Mouse (Mus musculus): Measurements from ENCODE around the gene Numa1. TPM values are rescaled to one million over a fixed set of nuclear protein-coding genes. Genes with fewer than 3 reads are reported as not detected.

The Numa1 gene
- polyA plus RNA-seq, 1 experiment from 2014 or later: 119 TPM

Other genes with a start within 250 kb of the Numa1 start
- 0.58 TPM in 1 of 2 replicates, not detected in the other for gene Phox2a, start 115.8 kb upstream of the Numa1 start, polyA plus RNA-seq (2016; fragmentation: Nextera tagmentation; extraction: Ambion mirVana)
- gene Inppl1, start 95.9 kb upstream of the Numa1 start, polyA plus RNA-seq (2016; fragmentation: Nextera tagmentation; extraction: Ambion mirVana): 55.2 and 69.7 TPM in 2 replicates
- 0.92 TPM in 1 of 2 replicates, not detected in the other for gene Folr2, start 76.9 kb upstream of the Numa1 start, polyA plus RNA-seq (2016; fragmentation: Nextera tagmentation; extraction: Ambion mirVana)
- gene Anapc15, start 70.4 kb upstream of the Numa1 start, polyA plus RNA-seq (2016; fragmentation: Nextera tagmentation; extraction: Ambion mirVana): 75.5 and 76.6 TPM in 2 replicates
- 1.1 and 1.2 TPM in 2 replicates for gene Folr1, start 63.3 kb upstream of the Numa1 start, polyA plus RNA-seq (2016; fragmentation: Nextera tagmentation; extraction: Ambion mirVana)
- 153 and 158 TPM in 2 replicates for gene Lamtor1, start 28.2 kb upstream of the Numa1 start, polyA plus RNA-seq (2016; fragmentation: Nextera tagmentation; extraction: Ambion mirVana)
- 0.61 and 0.65 TPM in 2 replicates for gene Tomt, start 27.8 kb upstream of the Numa1 start, polyA plus RNA-seq (2016; fragmentation: Nextera tagmentation; extraction: Ambion mirVana)
- 8.8 and 9.8 TPM in 2 replicates for gene Lrrc51, start 216 bp upstream of the Numa1 start, polyA plus RNA-seq (2016; fragmentation: Nextera tagmentation; extraction: Ambion mirVana)
- 3.6 and 3.8 TPM in 2 replicates for gene Il18bp, start 84.6 kb downstream of the Numa1 start, polyA plus RNA-seq (2016; fragmentation: Nextera tagmentation; extraction: Ambion mirVana)
- 28.9 and 33.5 TPM in 2 replicates for gene Rnf121, start 131.4 kb downstream of the Numa1 start, polyA plus RNA-seq (2016; fragmentation: Nextera tagmentation; extraction: Ambion mirVana)
- 46.2 and 48.3 TPM in 2 replicates for gene Xndc1, start 131.4 kb downstream of the Numa1 start, polyA plus RNA-seq (2016; fragmentation: Nextera tagmentation; extraction: Ambion mirVana)
- 2.6 and 3.5 TPM in 2 replicates for gene Xntrpc, start 131.6 kb downstream of the Numa1 start, polyA plus RNA-seq (2016; fragmentation: Nextera tagmentation; extraction: Ambion mirVana)
- gene Trpc2, start 149.0 kb downstream of the Numa1 start, polyA plus RNA-seq (2016; fragmentation: Nextera tagmentation; extraction: Ambion mirVana): 0.28 TPM in 1 of 2 replicates, not detected in the other
- 3.4 and 6.0 TPM in 2 replicates for gene Art1, start 167.6 kb downstream of the Numa1 start, polyA plus RNA-seq (2016; fragmentation: Nextera tagmentation; extraction: Ambion mirVana)
- gene Art5, start 175.4 kb downstream of the Numa1 start, polyA plus RNA-seq (2016; fragmentation: Nextera tagmentation; extraction: Ambion mirVana): 1.5 and 2.0 TPM in 2 replicates
- not detected in 2 replicates for gene Chrna10, start 182.7 kb downstream of the Numa1 start, polyA plus RNA-seq (2016; fragmentation: Nextera tagmentation; extraction: Ambion mirVana)